Mouse (Mus musculus) natural killer cell, adult 2 months (primary cell): ENCODE data around the gene Mettl6.

Source experiments
- DNase-seq, 2 experiments: peaks; one replicate each; pipeline ENCODE4 v3.0.0; 2022; ENCODE audit warnings: low spot score in 2 of 2

The Mettl6 gene

GRCm38 (mm10) chr14:31433126-31433525 lies 61.7 kb downstream of the Mettl6 start:
- no peak for DNase-seq

GRCm38 (mm10) chr14:31432424-31432823 lies 62.4 kb downstream of the Mettl6 start:
- DNase-seq: no peak

GRCm38 (mm10) chr14:31431789-31432330 lies 63.0 kb downstream of the Mettl6 start:
- no peak for DNase-seq

- DNase-seq: no peak
Measured at GRCm38 (mm10) chr14:31429004-31429395, 65.8 kb downstream of the Mettl6 start.

GRCm38 (mm10) chr14:31428211-31429003 lies 66.4 kb downstream of the Mettl6 start:
- no peak for DNase-seq
